Mouse (Mus musculus) testis, postnatal 10 days (tissue): Measurements from ENCODE around the gene Mrps21.
"Not testable (repeated sequence)": the region's sequence is repeated elsewhere in the genome, so short reads cannot be mapped to it uniquely, and the experiment has no call there.

Source experiments
- DNase-seq: peaks from one replicate; pipeline ENCODE4 v3.0.0; 2021; ENCODE audit warnings: low spot score

Mrps21 gene

DNA sequence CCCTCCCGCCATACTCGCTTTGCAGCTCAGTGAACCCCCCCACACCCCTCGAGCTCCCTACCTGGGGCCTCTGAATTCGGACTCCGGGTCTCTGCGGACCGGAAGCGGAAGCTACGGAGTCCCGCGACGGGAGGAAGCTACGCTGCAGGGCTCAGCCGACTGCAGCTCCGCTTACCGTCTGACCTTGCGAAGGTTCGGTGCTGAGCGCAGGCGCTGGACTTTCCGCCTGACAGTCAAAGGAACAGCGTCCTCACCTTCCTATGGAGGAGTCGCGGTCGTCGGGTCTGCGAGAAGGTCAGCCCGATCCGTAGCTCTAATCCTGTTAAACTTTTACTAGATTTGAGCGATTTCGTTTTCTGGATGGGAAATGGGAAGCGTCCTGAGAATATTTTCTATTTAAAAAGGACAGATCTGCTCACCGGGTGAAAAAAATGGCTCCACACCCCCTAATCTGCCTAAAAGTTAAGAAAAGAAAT, at the start of gene Mrps21:
Mrps21 (minus strand) TSS at position 128 of the 476 bp plus-strand sequence.
- peak; percentile 85 for DNase-seq

DNA sequence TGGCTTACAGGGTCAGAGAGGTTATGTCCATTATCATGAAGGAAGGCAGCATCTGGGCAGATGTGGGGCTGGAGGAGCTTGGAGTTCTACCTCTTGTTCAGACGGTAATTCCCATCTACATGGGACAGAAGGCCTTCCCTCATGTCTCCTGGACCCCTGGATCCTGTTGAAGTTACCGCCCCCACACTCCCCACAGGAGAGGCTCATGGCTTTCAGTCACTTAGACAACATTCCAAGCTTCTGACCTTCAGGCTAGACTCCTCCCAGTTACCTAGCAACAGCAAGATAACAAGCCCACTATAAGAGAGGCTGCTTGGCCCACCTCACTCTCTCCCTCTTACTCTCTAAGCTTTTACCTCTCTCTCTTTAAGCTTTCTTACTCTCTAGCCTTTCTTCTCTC, 49.2 kb upstream of the Mrps21 start:
- DNase-seq: not testable (repeated sequence)

DNA sequence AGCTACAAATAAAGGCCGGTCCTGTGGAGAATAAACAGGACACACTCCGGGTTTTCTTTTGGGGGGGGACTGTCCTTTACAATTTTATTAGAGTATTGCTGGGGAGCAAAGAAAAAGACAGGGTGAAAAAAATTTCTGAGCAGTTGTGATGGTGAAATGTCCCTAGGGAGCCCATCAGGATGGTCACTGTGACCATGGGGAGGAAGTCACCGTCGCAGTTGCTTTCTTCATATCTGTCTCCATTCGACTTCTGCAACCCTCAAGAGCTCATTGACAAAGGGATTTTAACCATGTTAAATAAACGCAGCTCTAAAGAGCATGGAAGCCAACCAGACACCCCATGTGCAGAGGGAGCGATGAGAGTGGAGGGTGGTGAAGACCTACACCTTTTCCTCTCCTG, 45.4 kb upstream of the Mrps21 start:
- no peak for DNase-seq

DNA sequence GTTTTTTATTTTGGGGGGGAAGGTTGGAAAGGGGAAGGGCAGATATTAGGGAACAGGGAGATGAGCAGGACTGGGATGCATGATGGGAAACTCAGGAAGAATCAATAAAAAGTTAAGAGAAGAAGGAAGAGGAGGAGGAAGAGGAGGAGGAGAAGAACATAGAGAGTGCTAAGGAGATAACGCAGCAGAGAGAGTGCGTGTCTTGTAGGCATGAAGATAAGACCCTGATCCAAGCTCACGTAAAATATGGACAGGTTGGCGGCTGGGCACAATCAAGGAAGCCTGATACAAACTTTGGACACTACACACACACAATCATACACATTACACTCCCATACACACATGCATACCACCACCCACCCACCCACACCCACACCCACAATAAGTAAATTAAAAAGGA, 43.4 kb upstream of the Mrps21 start:
- DNase-seq: no peak

DNA sequence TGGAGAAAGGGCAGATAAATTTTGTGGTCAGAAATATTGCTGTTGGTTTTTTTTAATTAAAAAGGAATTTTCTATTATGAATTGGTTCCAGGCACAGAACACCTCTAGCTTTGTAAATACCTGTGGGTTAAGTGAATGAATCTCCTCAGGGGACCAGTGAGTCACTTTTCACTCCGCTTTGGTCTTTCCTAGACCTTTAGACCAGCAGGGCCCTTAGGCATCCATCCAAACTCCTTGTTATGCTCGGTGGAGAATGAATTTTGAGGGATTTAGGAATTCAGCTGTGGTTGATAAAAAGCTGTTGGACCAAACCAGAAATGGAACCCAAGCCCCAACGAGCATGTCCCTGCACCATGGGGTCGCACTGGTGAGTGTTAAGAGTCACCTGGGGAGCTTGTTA, 36.3 kb upstream of the Mrps21 start:
- no peak for DNase-seq

DNA sequence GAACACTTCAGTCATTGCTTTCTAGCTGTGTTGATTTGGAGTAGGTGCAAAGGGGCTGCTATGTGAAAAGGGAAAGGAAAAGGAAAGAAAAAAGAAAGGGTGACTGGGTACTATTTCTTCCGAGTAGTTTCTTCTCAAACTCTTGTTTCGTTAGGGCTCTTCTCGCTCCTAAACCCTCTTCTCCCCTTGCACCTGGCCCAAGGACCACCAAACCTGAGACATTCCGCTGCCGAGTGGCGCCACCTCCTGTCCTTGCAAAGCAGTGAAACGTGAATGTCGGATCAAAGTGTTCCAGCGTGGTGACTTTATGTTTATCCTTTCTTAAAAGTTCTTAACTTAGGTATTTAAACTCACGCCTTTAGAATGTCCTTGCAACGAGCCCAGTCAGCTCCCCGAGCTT, 35.5 kb upstream of the Mrps21 start:
- DNase-seq: peak; percentile 80

DNA sequence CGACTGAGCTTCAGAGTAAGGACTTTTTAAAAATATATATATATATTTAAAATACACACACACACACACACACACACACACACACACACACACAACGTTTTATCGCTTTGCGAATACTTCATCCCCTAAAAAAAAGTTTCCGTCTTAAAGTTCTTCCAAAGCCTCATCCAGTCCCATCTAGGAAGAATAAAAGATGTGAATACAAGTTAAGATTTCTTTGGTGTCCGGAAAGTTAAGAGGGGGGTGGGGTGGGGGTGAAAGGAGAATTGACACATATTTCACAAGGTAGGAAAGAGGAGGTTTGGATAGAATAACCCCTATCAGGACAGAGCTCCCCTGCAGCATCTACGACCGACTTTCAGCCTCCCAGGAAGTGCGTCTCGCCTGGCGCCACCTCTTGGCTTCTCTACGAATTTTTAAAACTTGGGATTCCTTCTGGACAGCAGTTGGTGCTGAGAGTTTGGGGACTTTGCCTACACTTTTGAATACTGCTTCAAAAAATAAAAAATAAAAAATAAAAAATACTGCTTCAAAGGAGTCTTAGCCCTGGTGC, 34.7 kb upstream of the Mrps21 start:
- peak; percentile 73 for DNase-seq

DNA sequence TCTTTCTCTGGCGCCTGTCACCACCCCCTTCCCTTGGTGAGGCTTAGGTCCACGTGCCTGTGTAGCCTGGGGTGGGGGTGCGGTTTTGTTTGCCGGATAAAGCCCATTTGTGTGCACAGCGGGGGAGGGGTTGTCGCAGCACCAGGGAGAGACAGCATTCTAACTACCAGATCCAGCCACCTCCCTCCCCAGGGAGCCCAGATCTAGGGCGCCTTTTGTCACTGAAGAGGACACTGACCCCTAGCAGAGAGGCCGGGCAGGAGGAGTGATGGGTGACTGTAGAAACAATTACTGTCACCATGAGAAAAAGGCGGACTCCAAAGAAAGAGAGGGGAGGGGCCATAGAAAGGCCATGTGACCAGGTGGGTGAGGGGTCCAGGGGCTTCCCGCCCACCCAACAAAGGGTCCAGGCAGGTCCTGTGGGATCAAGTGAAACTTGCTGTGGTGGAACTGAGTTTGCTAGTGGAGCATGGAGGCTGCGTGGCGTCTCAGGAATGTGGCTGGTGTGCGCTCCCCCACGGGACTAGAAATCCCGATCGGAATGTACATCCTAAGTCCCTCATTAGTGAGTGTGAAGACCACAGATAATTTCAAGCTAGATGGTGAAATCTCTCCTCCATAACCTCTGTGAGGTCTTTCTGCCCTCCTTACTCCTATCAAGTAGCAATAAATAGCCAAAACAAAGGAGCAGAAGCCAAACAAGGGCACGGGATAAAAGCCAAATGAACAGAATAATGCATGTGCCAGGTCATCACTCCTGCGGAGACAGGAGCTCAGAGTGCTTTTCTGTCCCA, 34.0 kb upstream of the Mrps21 start:
- peak; percentile 67 for DNase-seq

DNA sequence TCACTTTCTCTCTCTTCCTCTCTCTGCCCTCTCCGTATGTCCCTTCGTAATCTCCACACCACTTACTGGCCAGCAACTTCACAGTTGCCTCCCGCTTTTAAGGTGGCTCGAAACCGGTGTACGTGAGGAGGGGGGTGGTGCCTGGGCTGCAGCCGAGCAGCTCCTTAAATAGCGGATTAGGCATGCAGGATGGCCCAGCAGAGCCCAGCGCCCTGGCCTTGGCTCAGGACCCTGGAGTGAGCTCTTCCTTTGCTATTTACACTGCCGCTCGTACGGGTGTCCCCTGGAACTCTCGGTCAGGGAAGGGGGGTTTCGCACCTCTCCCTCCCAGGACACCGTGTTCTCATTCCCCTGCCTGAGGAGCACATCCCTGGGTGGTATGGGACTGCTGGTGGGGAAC, 33.2 kb upstream of the Mrps21 start, which contains the start of gene Car14:
Car14 (minus strand) TSS at position 124 of the 400 bp plus-strand sequence.
- DNase-seq: peak; percentile 54

DNA sequence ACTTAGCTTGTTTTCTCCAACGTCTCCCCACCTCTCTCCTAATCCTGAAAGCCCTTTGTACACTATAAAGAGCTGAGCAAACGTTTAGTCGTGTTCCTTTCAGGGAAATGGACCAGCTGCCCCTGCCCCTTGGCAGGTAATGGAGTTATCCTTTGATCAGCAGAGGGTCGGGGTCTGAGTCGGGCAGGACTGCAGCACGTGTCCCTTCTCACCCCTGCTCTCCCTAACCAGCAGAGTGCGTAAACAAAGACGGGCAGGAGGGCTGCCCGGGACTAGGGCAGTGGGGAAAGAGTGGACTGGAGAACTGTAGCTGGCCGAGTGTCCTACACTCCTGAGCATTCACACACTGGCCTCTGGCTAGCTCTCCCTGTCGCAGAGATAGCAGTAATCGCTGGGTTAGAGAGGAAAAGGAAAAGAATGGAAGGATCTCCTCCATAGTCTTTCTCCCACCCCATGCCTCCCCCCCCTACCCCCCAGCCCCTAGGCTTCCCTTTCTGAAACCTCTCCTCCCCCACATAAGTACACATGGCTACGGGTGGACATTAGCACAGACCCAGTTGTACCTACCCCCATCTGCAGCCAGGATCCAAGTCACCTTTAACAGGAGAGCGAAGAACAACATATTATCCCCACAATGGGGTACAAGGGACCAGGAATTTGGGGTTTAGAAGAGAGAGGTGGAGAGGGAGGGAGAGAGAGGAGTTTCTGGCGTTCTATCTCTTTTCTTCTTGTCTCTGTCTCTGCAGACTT, 32.6 kb upstream of the Mrps21 start:
- DNase-seq: no peak

DNA sequence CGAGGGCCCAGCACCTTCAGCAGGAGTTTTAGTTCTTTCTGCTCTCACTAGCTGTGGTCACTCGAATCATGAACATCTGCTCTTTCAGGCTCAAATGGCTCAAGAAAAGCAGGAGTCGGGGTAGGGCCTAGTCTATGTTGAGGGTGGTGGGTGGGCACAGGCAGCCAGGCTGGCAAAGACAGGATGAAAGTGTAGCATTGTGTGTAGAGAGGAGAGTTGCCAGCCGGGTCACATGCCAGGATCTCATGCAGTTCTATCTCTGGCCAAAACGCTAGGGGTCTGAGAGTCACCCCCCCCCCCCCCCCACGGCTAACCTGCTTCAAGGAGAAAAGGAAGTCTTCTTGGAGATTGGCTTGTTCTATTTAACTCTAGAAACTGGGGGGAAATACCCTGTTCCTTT, 31.3 kb upstream of the Mrps21 start:
- no peak for DNase-seq

DNA sequence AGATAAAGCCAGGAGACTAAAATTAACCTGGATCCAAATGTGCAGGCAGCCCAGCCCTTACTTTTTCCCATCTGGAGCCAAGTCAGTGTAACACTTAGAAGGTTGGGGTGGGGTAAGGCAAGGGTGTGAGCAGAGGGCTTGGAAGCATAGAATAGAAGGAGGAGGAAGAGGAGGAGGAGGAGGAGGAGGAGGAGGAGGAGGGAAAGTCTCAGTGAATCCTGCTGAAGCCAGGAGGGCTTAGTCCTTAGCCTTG, 31.0 kb upstream of the Mrps21 start:
- DNase-seq: no peak

DNA sequence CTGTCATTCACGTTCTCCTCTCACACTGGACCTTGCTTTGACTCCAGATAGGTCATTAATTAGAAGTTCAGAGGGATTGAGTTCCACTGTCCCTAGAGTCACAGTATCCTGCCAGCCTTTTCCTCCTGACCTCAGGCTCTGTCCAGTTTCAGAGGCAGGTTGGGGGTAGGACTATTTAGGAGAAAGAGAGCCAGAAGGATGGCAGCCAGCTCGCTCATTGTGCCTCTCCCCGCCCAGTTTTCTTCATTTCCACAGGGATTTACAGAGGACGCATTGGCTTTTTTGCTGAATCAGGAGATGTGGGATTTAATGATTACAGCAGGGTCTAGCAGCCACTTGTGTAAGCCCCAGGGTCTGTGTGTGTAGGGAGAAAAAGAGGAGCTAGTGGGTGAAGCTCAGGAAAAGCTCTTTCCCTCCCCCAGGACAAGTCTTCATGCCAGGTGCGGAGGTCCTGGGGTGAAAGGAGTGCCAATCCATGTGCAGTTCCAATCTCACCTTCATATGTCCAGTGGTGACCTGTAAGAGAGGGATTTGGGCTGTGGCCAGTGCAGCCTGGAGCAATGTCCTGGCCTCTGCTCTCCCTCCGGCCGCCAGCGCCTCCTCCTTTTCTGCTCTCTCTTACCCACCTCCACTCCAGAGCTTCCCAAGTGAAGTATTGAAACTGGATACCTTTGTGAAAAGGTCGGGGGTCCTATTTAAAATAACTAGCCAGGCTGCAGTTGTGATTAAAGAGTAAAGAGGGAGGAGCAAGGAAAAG, 30.5 kb upstream of the Mrps21 start:
- DNase-seq: no peak

DNA sequence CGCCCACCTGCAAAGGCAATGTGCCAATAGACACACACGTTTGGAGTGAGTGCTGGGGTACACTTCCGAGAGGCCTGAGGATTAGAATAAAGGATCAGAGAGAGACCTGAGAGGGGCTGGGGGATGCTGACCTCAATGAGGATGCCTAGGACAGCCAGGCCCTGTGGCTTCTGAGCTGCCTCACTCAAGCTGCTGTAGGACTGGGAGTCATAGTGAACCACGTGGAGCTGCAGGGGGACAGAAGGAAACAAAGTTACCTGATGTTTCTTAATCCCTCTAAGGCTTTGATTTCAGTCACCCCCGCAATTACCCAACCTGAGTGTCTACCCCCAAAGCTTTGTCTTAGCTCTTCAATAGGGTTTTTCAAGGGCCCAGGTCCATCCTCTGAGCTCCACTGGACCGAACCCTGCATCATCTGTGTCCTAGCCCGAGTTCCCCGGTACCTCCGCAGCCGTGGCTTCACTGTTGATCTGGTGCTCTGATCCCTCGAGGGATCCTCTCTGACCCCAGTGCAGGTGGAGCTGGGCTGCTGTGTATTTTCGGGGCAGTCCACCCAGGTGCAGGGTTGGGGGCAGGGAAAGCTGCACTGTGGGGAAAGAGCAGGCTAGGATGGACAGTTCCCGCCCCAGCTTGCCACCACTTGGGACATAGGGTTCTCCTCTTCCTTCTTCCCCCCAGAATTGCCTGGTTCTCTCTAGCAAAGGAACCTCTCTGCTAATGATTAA, 28.6 kb upstream of the Mrps21 start:
- DNase-seq: no peak

DNA sequence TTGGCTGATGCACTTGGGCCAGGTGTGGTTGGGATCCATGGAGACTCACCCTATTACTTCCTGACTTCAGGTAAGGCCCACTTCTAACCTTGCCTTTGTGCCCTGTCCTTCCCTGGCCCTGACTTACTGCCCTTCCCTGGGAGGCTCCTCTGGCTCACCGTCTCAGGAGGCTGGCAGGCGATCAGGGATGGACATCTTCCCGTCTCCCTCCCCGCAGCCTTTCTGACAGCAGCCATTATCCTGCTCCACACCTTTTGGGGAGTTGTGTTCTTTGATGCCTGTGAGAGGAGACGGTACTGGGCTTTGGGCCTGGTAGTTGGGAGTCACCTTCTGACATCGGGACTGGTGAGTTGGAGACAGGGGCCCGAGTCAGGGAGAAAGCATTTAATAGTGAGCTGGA, 24.2 kb upstream of the Mrps21 start:
- not testable (repeated sequence) for DNase-seq

DNA sequence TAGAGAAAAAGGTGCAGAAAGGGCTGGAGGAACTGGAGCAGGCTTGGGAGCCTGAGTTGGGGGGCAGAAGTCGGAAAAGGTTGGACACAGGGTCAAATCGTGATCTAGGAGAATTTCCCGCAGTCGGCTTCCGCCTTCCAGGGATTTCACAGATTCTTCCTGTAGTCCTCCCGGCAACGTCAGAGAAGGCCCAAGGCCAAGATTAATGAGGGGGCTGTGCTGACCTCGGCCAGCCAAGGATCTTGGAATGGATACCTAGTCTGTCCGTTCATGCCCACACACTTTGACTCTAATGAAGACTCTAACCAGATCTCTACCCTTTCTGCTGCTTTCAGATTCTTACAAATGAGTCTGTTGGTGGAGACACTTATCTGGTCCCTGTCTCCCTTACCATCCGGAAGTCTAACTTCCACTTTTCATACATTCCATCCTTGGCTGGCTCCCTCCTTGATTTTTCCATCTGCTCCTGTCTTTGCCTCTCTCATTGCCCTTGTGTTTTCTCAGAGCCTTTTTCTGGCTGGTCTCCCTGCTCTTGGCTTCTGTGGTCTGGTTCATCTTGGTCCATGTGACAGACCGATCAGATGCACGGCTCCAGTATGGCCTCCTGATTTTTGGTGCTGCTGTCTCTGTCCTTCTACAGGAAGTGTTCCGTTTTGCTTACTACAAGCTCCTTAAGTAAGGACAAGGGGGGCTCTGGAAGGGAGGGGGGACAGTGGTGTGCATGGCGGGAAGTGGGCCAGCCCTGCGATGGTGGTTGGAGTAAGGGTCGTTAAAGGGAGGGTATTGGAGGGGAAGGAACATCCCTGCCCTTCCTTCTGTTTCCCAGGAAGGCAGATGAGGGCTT, 23.2 kb upstream of the Mrps21 start:
- peak; percentile 83 for DNase-seq

DNA sequence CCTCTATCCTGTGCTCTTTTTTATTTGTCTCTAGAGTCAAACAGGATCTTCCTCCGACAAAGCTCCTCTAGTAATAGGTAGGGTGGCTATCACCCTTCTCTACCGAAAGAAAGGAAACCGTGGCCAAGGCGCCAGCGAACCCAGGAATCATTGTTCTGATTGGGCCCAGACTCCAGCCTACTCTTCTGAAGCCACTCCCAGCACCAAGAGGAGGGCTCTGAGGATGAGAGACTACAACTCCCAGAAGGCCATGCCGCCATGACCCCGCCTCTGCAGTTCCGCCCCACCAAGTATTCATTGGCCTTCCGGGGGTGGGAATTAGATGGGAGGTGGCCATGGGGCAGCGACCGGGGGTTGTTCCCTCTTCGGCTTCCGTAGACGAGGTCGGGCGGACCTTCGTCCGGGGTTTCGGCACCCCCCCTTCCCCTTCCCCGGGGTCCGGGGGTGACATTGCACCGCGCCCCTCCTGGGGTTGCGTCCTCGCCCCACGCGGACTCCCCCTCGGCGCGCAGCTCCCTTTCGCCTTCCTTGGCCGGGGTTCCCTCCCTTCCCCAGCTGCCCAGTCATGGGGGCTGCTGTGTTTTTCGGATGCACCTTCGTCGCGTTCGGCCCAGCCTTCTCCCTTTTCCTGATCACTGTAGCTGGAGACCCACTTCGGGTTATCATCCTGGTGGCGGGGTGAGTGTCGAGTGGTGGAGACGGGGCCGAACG, 22.4 kb upstream of the Mrps21 start, which contains the start of gene Aph1a:
Aph1a (plus strand) TSS at position 364 of the 711 bp plus-strand sequence.
- DNase-seq: peak; percentile 94

DNA sequence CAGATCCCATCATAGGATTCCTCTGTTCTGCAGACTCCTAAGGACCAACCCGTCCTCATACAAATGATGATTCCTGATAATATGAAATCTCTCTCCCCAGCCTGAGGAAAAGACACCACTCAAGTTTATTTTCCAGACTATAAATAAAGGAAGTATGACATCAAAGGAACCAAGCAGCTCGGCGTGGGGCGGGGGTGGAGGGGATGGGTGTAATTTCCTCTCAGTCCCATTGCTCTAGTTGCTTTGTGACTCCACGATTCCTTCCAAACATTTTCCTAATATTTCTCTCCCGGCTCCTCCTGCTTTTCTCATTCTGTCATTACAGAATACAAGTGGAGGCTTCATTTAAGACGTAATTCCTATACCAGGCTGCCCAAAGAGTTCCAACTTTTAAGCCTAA, 21.8 kb upstream of the Mrps21 start:
- no peak for DNase-seq

DNA sequence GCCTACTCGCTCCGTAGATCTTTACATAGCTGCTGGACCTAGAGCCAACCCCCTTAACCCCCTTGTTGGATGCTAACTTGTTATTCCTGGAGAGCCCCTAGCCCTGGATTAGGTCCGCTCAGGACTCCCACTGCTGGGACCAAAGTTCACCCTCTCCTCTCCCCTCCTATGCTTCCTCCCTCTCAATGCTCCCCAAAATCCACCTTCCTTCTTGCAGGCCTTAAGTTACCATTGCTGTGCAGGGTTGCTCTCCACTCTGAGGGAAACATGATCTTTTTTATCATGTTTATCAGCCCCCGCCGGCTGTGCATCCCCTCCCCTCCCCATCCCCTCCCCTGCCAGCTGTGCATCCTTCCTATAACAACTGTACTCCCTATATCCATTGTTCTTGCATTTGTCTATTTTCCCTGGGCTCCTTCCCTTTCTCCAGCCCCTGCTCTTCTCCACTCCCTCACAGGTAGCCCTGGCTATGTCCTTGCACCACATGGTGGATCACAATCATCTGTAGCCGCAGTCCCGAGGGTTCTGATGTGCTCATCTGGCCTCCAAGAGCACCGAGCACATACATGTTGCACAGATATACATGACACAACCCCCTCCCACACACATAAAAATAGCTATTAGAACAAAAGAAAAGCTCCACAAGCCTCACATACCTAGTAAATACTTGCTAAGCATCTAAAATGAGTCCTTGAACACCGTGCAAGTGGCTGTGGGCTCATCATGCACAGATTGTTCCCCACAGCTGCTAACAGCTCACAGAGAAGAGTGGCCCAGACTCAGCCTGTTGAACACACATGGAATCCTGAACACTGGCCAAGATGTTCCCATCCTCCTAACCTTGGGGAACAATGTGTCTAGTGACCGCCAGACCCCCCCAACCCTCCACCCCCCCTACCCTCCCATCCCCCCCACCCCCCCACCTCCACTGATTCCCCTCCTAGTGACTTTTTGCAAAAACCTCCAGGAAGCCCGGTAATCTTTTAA, 21.0 kb upstream of the Mrps21 start:
- DNase-seq: peak; percentile 54
